Mouse (Mus musculus): Measurements from ENCODE around the gene Pidd1.
"Not testable (repeated sequence)": the region's sequence is repeated elsewhere in the genome, so short reads cannot be mapped to it uniquely, and the experiment has no call there.

Gene Pidd1

GRCm38 (mm10) chr7:141457986-141458660 lies 14.3 kb upstream of the Pidd1 start:
- DNase-seq = peak; percentile 62

DNA sequence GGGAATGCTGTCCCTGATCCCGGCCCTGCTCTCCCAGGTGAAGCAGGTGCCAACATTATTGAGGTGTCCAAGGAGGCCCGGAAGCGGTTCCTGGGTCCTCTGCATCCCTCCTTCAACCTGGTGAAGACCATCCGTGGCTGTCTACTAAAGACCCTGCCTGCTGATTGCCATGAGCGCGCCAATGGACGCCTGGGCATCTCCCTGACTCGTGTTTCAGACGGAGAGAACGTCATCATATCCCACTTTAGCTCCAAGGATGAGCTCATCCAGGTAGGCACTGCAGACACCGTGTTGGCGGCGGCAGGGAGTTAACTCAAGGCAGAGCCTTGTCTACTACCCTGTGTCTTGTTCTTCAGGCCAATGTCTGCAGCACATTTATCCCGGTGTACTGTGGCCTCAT lies 13.4 kb upstream of the Pidd1 start:
- DNase-seq = no peak

- DNase-seq = no peak
These were observed 12.9 kb upstream of the Pidd1 start for GRCm38 (mm10) chr7:141456739-141457138.

- peak; percentile 66 for DNase-seq
These were observed 11.9 kb upstream of the Pidd1 start for GRCm38 (mm10) chr7:141455610-141456314.

DNA sequence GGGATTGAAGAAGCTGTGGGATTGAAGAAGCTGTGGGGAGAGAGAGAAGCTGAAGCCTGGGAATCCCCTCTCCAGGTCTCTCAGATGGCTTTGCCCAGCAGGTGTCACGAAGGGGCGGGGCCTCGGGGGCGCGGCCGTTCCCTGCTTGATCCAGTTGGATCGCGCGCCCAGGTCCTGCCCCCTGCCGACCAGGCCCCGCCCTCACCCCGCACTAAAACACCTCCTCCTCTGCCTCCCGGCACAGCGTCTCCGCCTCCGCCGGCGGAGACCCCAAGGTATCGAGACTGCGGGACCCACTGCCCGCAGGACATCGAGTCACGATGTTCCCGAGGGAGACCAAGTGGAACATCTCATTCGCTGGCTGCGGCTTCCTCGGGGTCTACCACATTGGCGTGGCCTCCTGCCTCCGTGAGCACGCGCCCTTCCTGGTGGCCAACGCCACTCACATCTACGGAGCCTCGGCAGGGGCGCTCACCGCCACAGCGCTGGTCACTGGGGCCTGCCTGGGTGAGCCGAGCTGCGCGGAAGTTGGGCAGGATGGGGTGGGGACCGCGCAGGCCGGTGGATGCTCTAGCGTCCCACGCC lies 11.2 kb upstream of the Pidd1 start, which contains the start of gene Pnpla2:
TSS of gene Pnpla2 (plus strand) at position 232 of the 585 bp plus-strand sequence.
- peak; percentile 88 for DNase-seq

DNA sequence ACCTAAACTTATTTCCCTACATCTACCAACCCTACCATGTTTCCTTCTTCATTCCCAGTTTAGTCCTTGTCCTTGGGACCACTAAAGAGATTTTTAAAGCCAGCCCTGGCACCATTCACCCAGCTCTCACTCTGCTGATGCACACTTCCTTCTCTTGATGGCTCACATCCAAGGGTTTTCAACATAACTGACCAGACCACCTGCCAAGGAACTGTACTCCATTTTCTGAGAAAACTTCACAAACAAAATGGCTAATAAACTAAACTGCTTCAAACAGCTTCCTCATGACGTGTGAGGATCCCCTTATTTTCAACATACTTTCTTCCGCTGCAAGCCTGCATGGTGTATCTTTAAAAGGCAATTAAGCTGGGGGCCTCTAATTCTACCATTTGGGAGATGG lies 9.8 kb upstream of the Pidd1 start:
- no peak for DNase-seq

DNA sequence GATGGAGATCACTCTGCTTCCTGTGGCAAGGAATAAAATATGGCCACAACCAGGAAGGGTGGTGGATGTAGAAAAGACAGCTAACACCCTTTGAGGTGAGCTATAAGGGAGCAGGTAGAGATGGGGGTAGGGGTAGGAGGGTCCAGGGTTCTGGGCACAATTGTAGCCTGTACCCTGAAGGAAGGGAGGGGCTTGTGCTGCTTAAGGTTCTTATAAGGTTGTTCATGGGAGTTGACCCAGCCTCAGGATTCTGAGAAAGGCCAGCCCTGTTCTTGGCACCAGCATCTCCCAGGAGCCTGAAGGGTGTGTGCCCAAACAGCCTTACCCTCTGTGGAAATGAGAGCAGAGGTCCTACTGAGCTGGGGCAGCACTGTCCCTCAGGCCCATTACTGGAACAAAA lies 8.1 kb upstream of the Pidd1 start:
- DNase-seq = no peak

- DNase-seq = peak; percentile 91
These were observed 3.5 kb upstream of the Pidd1 start, which contains the start of gene Rplp2 for GRCm38 (mm10) chr7:141447110-141447991. Gene Rplp2 (plus strand): TSS chr7:141447370.

DNA sequence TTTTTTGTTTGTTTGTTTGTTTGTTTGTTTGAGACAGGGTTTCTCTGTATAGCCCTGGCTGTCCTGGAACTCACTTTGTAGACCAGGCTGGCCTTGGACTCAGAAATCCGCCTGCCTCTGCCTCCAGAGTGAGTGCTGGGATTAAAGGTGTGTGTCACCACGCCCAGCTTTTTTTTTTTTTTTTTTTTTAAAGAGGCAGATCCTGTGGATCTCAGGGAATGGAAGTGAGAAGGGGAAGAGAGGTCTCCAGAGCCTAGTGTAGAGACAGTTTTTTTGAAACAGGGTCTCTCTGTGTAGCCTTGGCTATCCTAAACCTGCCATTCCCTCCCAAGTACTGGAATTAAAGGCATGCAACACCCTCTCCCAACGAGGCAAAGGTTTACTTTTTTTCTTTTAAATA lies 2.5 kb upstream of the Pidd1 start:
- not testable (repeated sequence) for DNase-seq

DNA sequence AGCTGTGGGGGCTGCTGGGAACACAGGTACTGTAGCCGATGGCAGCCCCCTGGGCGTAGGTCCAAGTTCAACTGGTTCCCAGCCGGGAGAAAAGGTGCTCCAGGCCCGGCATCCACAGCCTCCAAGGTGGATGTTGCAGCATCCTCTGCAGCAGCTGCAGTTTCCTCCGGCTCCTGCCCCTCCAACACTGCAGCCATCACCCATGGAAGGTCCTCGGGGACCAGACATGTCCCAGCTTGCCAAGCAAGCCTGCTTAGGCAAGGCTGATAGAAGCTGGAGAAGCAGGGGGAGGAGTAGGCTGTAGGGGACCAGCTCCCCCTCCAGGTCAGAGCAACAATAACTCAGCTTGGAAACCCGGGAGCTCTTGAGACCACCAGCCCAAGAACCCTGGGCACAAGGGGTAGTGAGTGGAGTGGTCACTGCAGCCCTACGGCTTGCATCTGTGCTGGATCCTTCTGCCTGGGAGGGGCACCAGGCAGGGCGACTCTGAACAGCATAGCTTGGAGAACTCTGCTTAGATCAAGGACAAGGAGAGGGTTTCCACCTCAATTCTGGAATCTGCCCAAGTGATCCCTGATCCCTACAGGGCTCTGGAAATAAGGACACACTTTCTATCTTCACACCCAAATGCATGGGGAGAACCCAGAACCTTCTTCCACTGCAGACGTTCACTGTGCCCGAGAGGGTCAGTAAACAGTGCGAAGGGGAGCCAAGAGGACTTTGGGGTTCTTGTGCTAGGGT lies 574 bp downstream of the Pidd1 start:
- DNase-seq = peak; percentile 39

DNA sequence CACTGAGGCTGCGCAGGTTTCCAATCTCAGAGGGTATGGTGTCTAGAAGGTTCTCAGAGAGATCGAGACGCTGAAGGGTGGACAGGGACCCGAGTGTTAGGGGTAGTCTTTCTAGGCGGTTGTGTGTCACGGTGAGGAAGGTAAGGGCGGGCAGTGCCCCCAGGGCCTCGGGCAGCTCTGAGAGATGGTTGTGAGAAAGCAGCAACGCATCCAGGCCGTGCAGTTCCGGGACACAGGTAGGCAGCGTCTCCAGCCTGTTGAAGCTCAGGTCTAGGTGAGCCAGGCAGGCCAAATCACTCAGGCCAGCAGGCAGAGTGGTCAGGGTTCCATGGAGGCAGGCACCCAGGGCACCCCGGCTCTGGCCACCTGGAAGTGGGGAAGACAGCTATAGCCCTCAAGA lies 1.6 kb downstream of the Pidd1 start:
- DNase-seq = peak; percentile 26

- DNase-seq = peak; percentile 39
These were observed 2.4 kb downstream of the Pidd1 start for GRCm38 (mm10) chr7:141441460-141441859.

- DNase-seq = peak; percentile 67
These were observed 3.2 kb downstream of the Pidd1 start for GRCm38 (mm10) chr7:141440613-141441012.

- DNase-seq = peak; percentile 41
These were observed 4.0 kb downstream of the Pidd1 start for GRCm38 (mm10) chr7:141439811-141440210.

- DNase-seq = peak; percentile 44
These were observed 4.6 kb downstream of the Pidd1 start for GRCm38 (mm10) chr7:141439140-141439679.

GRCm38 (mm10) chr7:141438201-141438968 lies 5.4 kb downstream of the Pidd1 start:
- DNase-seq = peak; percentile 86

- peak; percentile 83 for DNase-seq
These were observed 6.4 kb downstream of the Pidd1 start, which contains the start of gene Slc25a22 for GRCm38 (mm10) chr7:141437178-141438120. Gene Slc25a22 (minus strand): TSS chr7:141437892.

DNA sequence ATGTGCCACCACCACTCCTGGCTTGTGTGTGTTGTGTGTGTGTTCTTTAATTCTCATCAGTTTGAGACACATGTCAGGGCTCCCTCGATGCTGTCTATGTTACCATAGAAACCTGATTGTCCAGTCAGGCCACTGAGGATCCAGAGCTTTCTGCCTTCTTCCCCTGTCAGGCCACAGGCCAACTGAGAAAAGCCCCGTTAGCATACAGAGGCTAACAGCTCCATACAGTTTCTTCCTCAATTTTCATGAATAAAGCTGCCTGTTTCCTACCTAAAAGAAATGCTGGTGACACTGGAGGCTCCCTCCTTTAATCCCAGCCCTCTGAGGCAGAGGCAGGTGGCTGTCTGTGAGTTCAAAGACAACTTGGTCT lies 7.3 kb downstream of the Pidd1 start:
- no peak for DNase-seq

DNA sequence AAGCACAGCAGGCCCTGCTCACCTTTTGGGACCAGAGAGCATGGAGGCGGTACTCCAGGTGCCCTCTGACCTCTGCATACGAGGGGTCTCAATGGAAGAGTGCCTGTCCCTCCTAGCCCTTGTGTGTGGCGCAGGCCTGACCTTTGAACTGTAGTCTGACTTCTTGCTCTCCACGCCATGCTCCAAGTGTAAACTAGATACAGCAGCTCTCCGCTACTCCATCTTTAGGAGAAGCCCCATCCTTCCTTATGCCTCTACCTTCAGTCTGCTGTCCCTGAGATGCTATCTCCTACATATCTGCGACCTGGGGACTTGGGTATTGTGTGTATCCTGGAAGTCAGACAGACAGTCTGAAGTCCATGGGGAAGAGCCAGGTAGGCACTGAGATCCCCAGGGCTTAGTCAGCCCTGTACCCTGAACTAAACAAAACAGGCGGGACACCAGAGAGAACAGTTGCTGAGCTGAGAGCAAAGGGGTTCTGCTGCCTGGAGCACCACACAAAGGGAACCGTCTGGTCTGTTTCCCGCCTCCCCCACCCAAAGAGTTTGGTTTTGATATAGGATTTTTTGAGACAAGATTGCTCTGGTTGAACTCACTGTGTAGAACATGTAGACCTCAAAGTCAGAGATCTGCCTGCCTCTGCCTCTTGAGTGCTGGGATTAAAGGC lies 7.8 kb downstream of the Pidd1 start:
- peak; percentile 50 for DNase-seq

All from cerebellum, adult 11 months (tissue).